Mouse (Mus musculus): ENCODE measurements around the gene Asphd1. TPM values are rescaled to one million over a fixed set of nuclear protein-coding genes. Genes with fewer than 3 reads are reported as not detected.
A peak's percentile ranks its signal among the peaks of the same experiment; 100 is the strongest.

The Asphd1 gene
- polyA plus RNA-seq, 1 experiment from 2014 or later: 6.1 TPM

GRCm38 (mm10) chr7:126949793-126950646 is 638 bp upstream of the Asphd1 start, which contains the start of gene Sez6l2:
Gene Sez6l2 (plus strand): TSS chr7:126950563.
- H3K4me3 ChIP-seq: peak within 1 kb of the TSS; percentile 47
- H3K36me3 ChIP-seq: peaks cover 20% of the 10 kb centered on the region
- ATAC-seq (ENCODE audit: low FRiP score): peak; percentile 93
- peak within 1 kb of the TSS; percentile 75 for H3K9ac ChIP-seq
- peaks cover 14% of the 10 kb centered on the region; the same call in 1 of the 2 replicates for H3K27me3 ChIP-seq
- WGBS: under 1% methylated on average over 40 of the region's 42 CpGs
- H3K27ac ChIP-seq: peak within 1 kb of the TSS; percentile 95
- H3K4me2 ChIP-seq: peak within 1 kb of the TSS; percentile 95
- peaks cover 70% of the 10 kb centered on the region for H3K4me1 ChIP-seq (replicated peaks)
- no peaks in the 10 kb centered on the region for H3K9me3 ChIP-seq

GRCm38 (mm10) chr7:126948626-126949025 is 756 bp downstream of the Asphd1 start:
- Histone ChIP-seq H3K4me1 (replicated peaks) (peaks cover 66% of the 10 kb centered on the region), H3K9ac (peak overlapping the region; percentile 75), H3K36me3 (peaks cover 28% of the 10 kb centered on the region), H3K4me3 (peak overlapping the region; percentile 47), H3K27me3 (peaks cover 14% of the 10 kb centered on the region; the same call in 1 of the 2 replicates), H3K4me2 (peak overlapping the region; percentile 95), H3K27ac (peak overlapping the region; percentile 95), H3K9me3 (no peaks in the 10 kb centered on the region)
- WGBS: 77% methylated on average over 10 of the region's 10 CpGs
- ATAC-seq (ENCODE audit: low FRiP score): no peak

GRCm38 (mm10) chr7:126946530-126946929 is 2.9 kb downstream of the Asphd1 start:
- Histone ChIP-seq H3K9ac (no peak overlapping the region), H3K27me3 (no peaks in the 10 kb centered on the region), H3K27ac (no peak overlapping the region), H3K4me3 (no peak overlapping the region), H3K4me2 (no peak overlapping the region), H3K9me3 (no peaks in the 10 kb centered on the region), H3K36me3 (peaks cover 46% of the 10 kb centered on the region), H3K4me1 (replicated peaks) (peaks cover 49% of the 10 kb centered on the region)
- 52% methylated on average over 3 of the region's 3 CpGs for WGBS
- ATAC-seq (ENCODE audit: low FRiP score): no peak

GRCm38 (mm10) chr7:126941801-126942200 is 7.6 kb downstream of the Asphd1 start:
- no peak overlapping the region for H3K4me3 ChIP-seq
- no peak overlapping the region; the same call in 1 of the 2 replicates for H3K27ac ChIP-seq
- WGBS: 55% methylated on average over 5 of the region's 5 CpGs
- H3K4me1 ChIP-seq (replicated peaks): peaks cover 17% of the 10 kb centered on the region
- no peak overlapping the region for H3K4me2 ChIP-seq
- H3K9me3 ChIP-seq: no peaks in the 10 kb centered on the region
- H3K27me3 ChIP-seq: no peaks in the 10 kb centered on the region
- no peak for ATAC-seq (ENCODE audit: low FRiP score)
- H3K9ac ChIP-seq: no peak overlapping the region
- H3K36me3 ChIP-seq: peaks cover 61% of the 10 kb centered on the region

GRCm38 (mm10) chr7:126941171-126941570 is 8.2 kb downstream of the Asphd1 start:
- no peaks in the 10 kb centered on the region for H3K9me3 ChIP-seq
- H3K9ac ChIP-seq: no peak overlapping the region
- H3K27me3 ChIP-seq: no peaks in the 10 kb centered on the region
- H3K27ac ChIP-seq: no peak overlapping the region
- peaks cover 64% of the 10 kb centered on the region for H3K36me3 ChIP-seq
- no peak overlapping the region for H3K4me3 ChIP-seq
- no peak for ATAC-seq (ENCODE audit: low FRiP score)
- 47% methylated on average over 6 of the region's 6 CpGs for WGBS
- no peak overlapping the region for H3K4me2 ChIP-seq
- peaks cover 11% of the 10 kb centered on the region; the same call in 1 of the 2 replicates for H3K4me1 ChIP-seq (replicated peaks)

- H3K27me3 ChIP-seq: no peaks in the 10 kb centered on the region
- 78% methylated on average over 2 of the region's 2 CpGs for WGBS
- no peak overlapping the region for H3K27ac ChIP-seq
- no peaks in the 10 kb centered on the region for H3K9me3 ChIP-seq
- peaks cover 45% of the 10 kb centered on the region for H3K36me3 ChIP-seq
- no peak overlapping the region for H3K9ac ChIP-seq
- H3K4me3 ChIP-seq: no peak overlapping the region
- ATAC-seq (ENCODE audit: low FRiP score): no peak
- H3K4me2 ChIP-seq: no peak overlapping the region
- H3K4me1 ChIP-seq (replicated peaks): peaks cover 17% of the 10 kb centered on the region
Measured at GRCm38 (mm10) chr7:126932652-126933051, 16.7 kb downstream of the Asphd1 start.

GRCm38 (mm10) chr7:126929046-126929445 is 20.3 kb downstream of the Asphd1 start:
- no peaks in the 10 kb centered on the region for H3K27me3 ChIP-seq
- peak overlapping the region; percentile 88 for H3K4me2 ChIP-seq
- WGBS: under 1% methylated on average over 27 of the region's 27 CpGs
- peaks cover 20% of the 10 kb centered on the region; the same call in 1 of the 2 replicates for H3K36me3 ChIP-seq
- H3K9me3 ChIP-seq: no peaks in the 10 kb centered on the region
- peak overlapping the region; percentile 89 for H3K27ac ChIP-seq
- peak overlapping the region; percentile 90 for H3K9ac ChIP-seq
- peaks cover 17% of the 10 kb centered on the region for H3K4me1 ChIP-seq (replicated peaks)
- peak overlapping the region; percentile 77 for H3K4me3 ChIP-seq
- ATAC-seq (ENCODE audit: low FRiP score): peak; percentile 80

GRCm38 (mm10) chr7:126928384-126929037 is 20.9 kb downstream of the Asphd1 start, which contains the start of gene Kctd13:
Gene Kctd13 (plus strand): TSS chr7:126928879.
- H3K27ac ChIP-seq: peak within 1 kb of the TSS; percentile 89
- peaks cover 17% of the 10 kb centered on the region; the same call in 1 of the 2 replicates for H3K36me3 ChIP-seq
- H3K4me3 ChIP-seq: peak within 1 kb of the TSS; percentile 77
- WGBS: 5% methylated on average over 47 of the region's 56 CpGs
- H3K9ac ChIP-seq: peak within 1 kb of the TSS; percentile 90
- peak; percentile 97 for ATAC-seq (ENCODE audit: low FRiP score)
- H3K27me3 ChIP-seq: no peaks in the 10 kb centered on the region
- H3K4me1 ChIP-seq (replicated peaks): peaks cover 17% of the 10 kb centered on the region
- peak within 1 kb of the TSS; percentile 88 for H3K4me2 ChIP-seq
- H3K9me3 ChIP-seq: no peaks in the 10 kb centered on the region

DNA sequence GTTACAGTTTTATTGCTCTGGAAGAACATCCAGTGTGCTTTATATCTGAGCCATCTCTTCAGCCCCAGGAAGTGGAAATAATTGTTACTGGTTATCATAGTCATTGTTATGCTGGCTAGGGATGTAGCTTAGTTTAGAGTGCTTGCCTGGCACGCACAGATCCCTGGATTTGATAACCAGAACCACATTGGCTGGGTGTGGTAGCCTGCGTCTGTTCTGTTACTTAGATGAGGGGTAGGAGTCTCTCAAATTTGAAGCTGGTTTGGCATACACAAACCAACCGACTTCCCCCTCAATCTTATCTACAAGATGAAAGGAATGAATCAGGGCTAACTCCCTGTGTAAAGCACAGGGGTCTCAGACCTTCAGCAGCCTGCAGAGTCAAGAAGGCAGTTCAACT is 23.1 kb downstream of the Asphd1 start:
- WGBS: 63% methylated on average over 3 of the region's 3 CpGs

DNA sequence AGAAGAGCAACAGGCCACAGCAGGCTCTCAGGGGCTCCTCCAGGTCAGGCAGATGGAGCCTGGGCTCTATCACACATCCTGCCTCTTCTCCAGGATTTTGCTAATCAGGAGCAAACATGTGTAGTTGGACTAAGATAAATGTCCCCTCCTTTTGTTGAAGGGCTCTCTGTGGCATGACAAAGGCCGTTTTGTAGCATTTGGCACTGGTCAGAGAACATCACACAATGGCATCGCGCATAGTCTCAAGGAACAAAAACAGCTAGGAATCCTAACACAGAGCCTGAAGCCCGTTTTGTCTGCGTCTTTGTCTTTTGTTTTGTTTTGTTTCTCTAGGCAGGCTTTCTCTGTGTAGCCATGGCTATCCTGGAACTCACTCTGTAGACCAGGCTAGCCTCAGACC is 25.4 kb downstream of the Asphd1 start:
- WGBS: 25% methylated on average over 5 of the region's 5 CpGs
- no peak overlapping the region for H3K9ac ChIP-seq

More for the DNA sequence above, 23.1 kb downstream of the Asphd1 start:
- H3K4me1 ChIP-seq (replicated peaks): peaks cover 26% of the 10 kb centered on the region
- no peak for ATAC-seq (ENCODE audit: low FRiP score)
- H3K4me3 ChIP-seq: no peak overlapping the region
- H3K36me3 ChIP-seq: peaks cover 3% of the 10 kb centered on the region; the same call in 1 of the 2 replicates
- H3K9me3 ChIP-seq: no peaks in the 10 kb centered on the region
- H3K27me3 ChIP-seq: no peaks in the 10 kb centered on the region
- H3K4me2 ChIP-seq: no peak overlapping the region
- H3K9ac ChIP-seq: no peak overlapping the region
- H3K27ac ChIP-seq: no peak overlapping the region

GRCm38 (mm10) chr7:126922624-126923060 is 26.7 kb downstream of the Asphd1 start, which contains the start of gene Tmem219:
Gene Tmem219 (minus strand): TSS chr7:126922917.
- Histone ChIP-seq H3K4me3 (no peak within 1 kb of the TSS), H3K36me3 (no peaks in the 10 kb centered on the region), H3K4me2 (no peak within 1 kb of the TSS), H3K27ac (peak within 1 kb of the TSS; percentile 49), H3K9me3 (no peaks in the 10 kb centered on the region), H3K9ac (0 out of 2 replicates have a peak within 1 kb of the TSS, but pooled peaks have one; percentile 5), H3K4me1 (replicated peaks) (peaks cover 9% of the 10 kb centered on the region), H3K27me3 (no peaks in the 10 kb centered on the region)
- no peak for ATAC-seq (ENCODE audit: low FRiP score)
- 14% methylated on average over 5 of the region's 5 CpGs for WGBS

More for the DNA sequence above, 25.4 kb downstream of the Asphd1 start:
- Histone ChIP-seq H3K36me3 (no peaks in the 10 kb centered on the region), H3K4me1 (replicated peaks) (peaks cover 9% of the 10 kb centered on the region), H3K27ac (no peak overlapping the region), H3K4me2 (no peak overlapping the region), H3K27me3 (no peaks in the 10 kb centered on the region), H3K9me3 (no peaks in the 10 kb centered on the region), H3K4me3 (no peak overlapping the region)
- ATAC-seq (ENCODE audit: low FRiP score): no peak

DNA sequence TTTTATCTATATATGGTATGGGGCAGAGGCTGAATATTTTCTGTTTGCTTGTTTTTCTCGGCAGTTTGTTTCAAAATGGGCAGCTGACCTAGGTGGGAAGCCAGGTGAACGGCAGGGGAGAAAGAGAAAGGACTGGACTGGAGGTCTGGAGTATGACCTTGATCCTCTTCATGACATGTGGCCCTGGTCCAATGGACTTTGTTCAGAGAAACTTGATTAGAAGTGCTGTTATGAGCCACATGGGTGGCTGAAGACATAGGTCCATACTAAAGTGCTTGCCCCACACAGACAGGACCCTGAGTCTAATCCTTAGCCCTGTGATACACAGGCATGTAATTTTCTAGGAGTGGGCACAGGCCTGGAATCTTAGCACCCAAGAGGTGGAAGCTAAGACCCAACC is 27.8 kb downstream of the Asphd1 start:
- H3K9ac ChIP-seq: no peak overlapping the region
- H3K9me3 ChIP-seq: no peaks in the 10 kb centered on the region
- H3K27me3 ChIP-seq: no peaks in the 10 kb centered on the region
- H3K27ac ChIP-seq: no peak overlapping the region
- no peak for ATAC-seq (ENCODE audit: low FRiP score)
- WGBS: 85% methylated on average over 2 of the region's 2 CpGs
- H3K4me1 ChIP-seq (replicated peaks): peaks cover 9% of the 10 kb centered on the region
- no peak overlapping the region for H3K4me3 ChIP-seq
- H3K36me3 ChIP-seq: no peaks in the 10 kb centered on the region
- H3K4me2 ChIP-seq: no peak overlapping the region

All from hindbrain, embryonic 13.5 days (tissue).